Mouse (Mus musculus) induced T-regulatory cell, adult 2 months (primary cell): ENCODE measurements around the gene Ubl7.

Experiments
- DNase-seq: peaks from one replicate; pipeline ENCODE4 v3.0.0-alpha.2; 2012; ENCODE audit warnings: low read depth

Gene Ubl7

GRCm38 (mm10) chr9:57948333-57948931 is 37.7 kb downstream of the Ubl7 start:
- DNase-seq = no peak

- no peak for DNase-seq
These were observed 38.4 kb downstream of the Ubl7 start for GRCm38 (mm10) chr9:57949102-57949704.

GRCm38 (mm10) chr9:57949879-57950278 is 39.1 kb downstream of the Ubl7 start:
- DNase-seq = no peak

GRCm38 (mm10) chr9:57950519-57950918 is 39.7 kb downstream of the Ubl7 start:
- no peak for DNase-seq

- no peak for DNase-seq
These were observed 41.2 kb downstream of the Ubl7 start for GRCm38 (mm10) chr9:57951993-57952392.

GRCm38 (mm10) chr9:57954962-57955744 is 44.4 kb downstream of the Ubl7 start:
- DNase-seq = no peak

GRCm38 (mm10) chr9:57955764-57956163 is 45.0 kb downstream of the Ubl7 start:
- no peak for DNase-seq

- no peak for DNase-seq
These were observed 45.5 kb downstream of the Ubl7 start for GRCm38 (mm10) chr9:57956196-57956837.

GRCm38 (mm10) chr9:57956838-57957236 is 46.1 kb downstream of the Ubl7 start:
- DNase-seq = peak; percentile 67

- no peak for DNase-seq
These were observed 47.8 kb downstream of the Ubl7 start for GRCm38 (mm10) chr9:57958615-57959014.

GRCm38 (mm10) chr9:57959399-57959798 is 48.6 kb downstream of the Ubl7 start:
- DNase-seq = no peak

GRCm38 (mm10) chr9:57959886-57960866 is 49.4 kb downstream of the Ubl7 start:
- DNase-seq = no peak

- no peak for DNase-seq
These were observed 50.4 kb downstream of the Ubl7 start for GRCm38 (mm10) chr9:57961226-57961625.

GRCm38 (mm10) chr9:57961863-57962778 is 51.3 kb downstream of the Ubl7 start:
- no peak for DNase-seq

GRCm38 (mm10) chr9:57963249-57963997 is 52.6 kb downstream of the Ubl7 start:
- DNase-seq = no peak

- no peak for DNase-seq
These were observed 53.2 kb downstream of the Ubl7 start for GRCm38 (mm10) chr9:57963998-57964395.

GRCm38 (mm10) chr9:57964528-57965250 is 53.9 kb downstream of the Ubl7 start:
- no peak for DNase-seq

GRCm38 (mm10) chr9:57965281-57966185 is 54.8 kb downstream of the Ubl7 start:
- DNase-seq = no peak
